ENCODE assay signal across 20 mouse cellular contexts in the genomic region with DNA sequence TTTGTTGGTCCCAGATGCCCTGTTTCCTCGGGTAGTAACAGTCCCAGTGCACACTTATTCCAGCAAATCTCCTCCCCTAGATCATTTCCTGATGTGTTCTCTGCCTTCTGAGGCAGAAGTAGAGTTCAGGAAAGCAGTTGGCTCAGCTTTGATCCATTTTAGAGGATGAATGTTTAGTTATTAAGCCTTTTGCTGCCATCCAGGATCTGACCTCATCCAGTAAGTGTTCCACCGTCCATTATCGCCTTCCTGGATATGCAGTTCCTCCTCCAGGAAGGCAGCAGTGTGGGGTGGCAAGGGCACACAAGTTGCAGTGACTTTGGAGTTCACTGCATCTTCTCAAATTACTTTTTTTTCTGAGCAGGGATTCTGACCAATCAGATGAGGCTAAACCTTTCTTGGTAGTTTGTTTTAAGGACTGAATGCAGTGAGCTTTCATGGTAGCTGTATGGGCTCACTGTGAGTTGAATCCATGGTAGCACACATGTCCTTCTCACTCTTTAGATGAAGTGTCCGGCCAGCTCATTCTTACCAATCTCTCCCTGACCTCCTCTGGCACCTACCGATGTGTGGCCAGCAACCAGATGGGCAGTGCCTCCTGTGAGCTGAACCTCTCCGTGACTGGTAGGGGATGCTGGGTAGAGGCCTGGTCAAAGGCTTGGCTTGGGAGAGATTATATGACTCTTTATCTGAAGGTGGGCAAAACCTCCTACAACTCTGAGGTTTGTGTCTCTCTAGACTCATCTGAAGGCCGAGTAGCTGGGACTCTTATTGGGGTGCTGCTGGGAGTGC. TPM values are rescaled to one million over a fixed set of nuclear protein-coding genes. Genes with fewer than 3 reads are reported as not detected.
DNase-seq lines count a peak whose midpoint lies in the region; ATAC-seq and TF ChIP-seq lines count a peak whose summit lies in the region.
"Had no signal": no experiment of that assay in that cellular context is flagged by ENCODE, and none has a peak within 500 bp of the region (broad histone marks: within the 10 kb centered on the region; RNA-seq: fewer than 3 reads in every experiment).

No protein-coding gene starts in this region.

- no peak for TF ChIP-seq CTCF in left cerebral cortex, adult 2 months (IDR thresholded peaks at IDR 0.05)
- TF ChIP-seq CTCF in small intestine, adult 2 months (IDR thresholded peaks at IDR 0.05; ENCODE audit: extremely low read depth, insufficient read length, insufficient replicate concordance, low read depth, low read length): no peak
- TF ChIP-seq CTCF in forebrain, postnatal 0 days (IDR thresholded peaks at IDR 0.05; ENCODE audit: low read depth): no peak

- no peak overlapping the region for H3K9ac ChIP-seq in heart, embryonic 12.5 days
- no peak overlapping the region for H3K9ac ChIP-seq in forebrain, postnatal 0 days
- H3K9ac ChIP-seq: hindbrain, embryonic 13.5 days; intestine, embryonic 15.5 days; limb, embryonic 12.5 days; liver, embryonic 13.5 days had no signal

- H3K27ac ChIP-seq in heart, embryonic 10.5 days: no peak overlapping the region
- no peak overlapping the region for H3K27ac ChIP-seq in heart, embryonic 12.5 days (ENCODE audit: poor library complexity, severe bottlenecking)
- peak overlapping the region; percentile 57 for H3K27ac ChIP-seq in left cerebral cortex, adult 2 months
- H3K27ac ChIP-seq in small intestine, adult 2 months (ENCODE audit: insufficient read depth, low read depth, low read length): 0 out of 2 replicates have a peak overlapping the region, but pooled peaks have one; percentile 20
- H3K27ac ChIP-seq in forebrain, postnatal 0 days (ENCODE audit: low read depth, low read length): no peak overlapping the region
- H3K27ac ChIP-seq: hindbrain, embryonic 13.5 days; intestine, embryonic 15.5 days; limb, embryonic 12.5 days; liver, embryonic 13.5 days had no signal

- ATAC-seq in heart, embryonic 12.5 days (ENCODE audit: insufficient number of reproducible peaks, low FRiP score): no peak
- no peak for ATAC-seq in forebrain, postnatal 0 days
- ATAC-seq: forebrain, embryonic 14.5 days; intestine, embryonic 15.5 days had no signal

- intact Hi-C loops in left cerebral cortex, adult 2 months (cut with DNase I): no loop called here
- intact Hi-C loops in left cerebral cortex, postnatal 10 days (cut with DNase I): loop anchor here (5.0 kb wide), 1 partner anchor 130 kb away; no protein-coding TSS in a partner anchor

- 61% methylated on average over 7 of the region's 7 CpGs for WGBS in heart, embryonic 10.5 days
- WGBS in heart, embryonic 12.5 days: 54% methylated on average over 7 of the region's 7 CpGs
- WGBS in small intestine, adult 2 months: 80% methylated on average over 7 of the region's 7 CpGs
- WGBS in forebrain, postnatal 0 days: 76% methylated on average over 7 of the region's 7 CpGs

- peak; percentile 69 for DNase-seq in heart, embryonic 10.5 days (ENCODE audit: low spot score)
- DNase-seq in left cerebral cortex, adult 2 months (ENCODE audit: extremely low spot score in 1 of 2, low spot score in 2 of 2): no peak
- no peak for DNase-seq in left cerebral cortex, postnatal 10 days (ENCODE audit: extremely low spot score in 1 of 2, low spot score in 2 of 2)
- DNase-seq in ZHBTc4 (ENCODE audit: low read depth, low spot score): peak; percentile 10
- DNase-seq in forebrain, postnatal 0 days: no peak
- no peak for DNase-seq in retina, embryonic 14.5 days (ENCODE audit: low spot score)
- DNase-seq: cerebellum, postnatal 14 days; kidney, postnatal 10 days; liver, embryonic 13.5 days; midbrain, embryonic 14.5 days; retina, postnatal 1 day; thymus, postnatal 14 days had no signal

- no peak overlapping the region for H3K4me2 ChIP-seq in heart, embryonic 12.5 days
- H3K4me2 ChIP-seq in forebrain, postnatal 0 days (ENCODE audit: low read depth): no peak overlapping the region
- H3K4me2 ChIP-seq: hindbrain, embryonic 13.5 days; intestine, embryonic 15.5 days; limb, embryonic 12.5 days; liver, embryonic 13.5 days had no signal

- no peaks in the 10 kb centered on the region for H3K9me3 ChIP-seq in heart, embryonic 10.5 days
- H3K9me3 ChIP-seq in heart, embryonic 12.5 days (replicated peaks): no peaks in the 10 kb centered on the region
- H3K9me3 ChIP-seq in forebrain, postnatal 0 days (ENCODE audit: low read length): no peaks in the 10 kb centered on the region
- H3K9me3 ChIP-seq: hindbrain, embryonic 13.5 days; intestine, embryonic 15.5 days; limb, embryonic 12.5 days; liver, embryonic 13.5 days had no signal

- H3K4me1 ChIP-seq in heart, embryonic 10.5 days: peaks cover 40% of the 10 kb centered on the region
- H3K4me1 ChIP-seq in heart, embryonic 12.5 days (replicated peaks): peaks cover 30% of the 10 kb centered on the region
- H3K4me1 ChIP-seq in small intestine, adult 2 months (ENCODE audit: control insufficient read depth, insufficient read depth, insufficient read length, low read length): 0 out of 2 replicates have a peak, but pooled peaks cover 3% of the 10 kb centered on the region
- H3K4me1 ChIP-seq in forebrain, postnatal 0 days (ENCODE audit: insufficient read depth): no peaks in the 10 kb centered on the region

- no peak overlapping the region for H3K4me3 ChIP-seq in heart, embryonic 10.5 days
- no peak overlapping the region for H3K4me3 ChIP-seq in heart, embryonic 12.5 days
- H3K4me3 ChIP-seq in left cerebral cortex, adult 2 months: no peak overlapping the region
- H3K4me3 ChIP-seq in small intestine, adult 2 months (ENCODE audit: low read depth, low read length): no peak overlapping the region
- H3K4me3 ChIP-seq in forebrain, postnatal 0 days (ENCODE audit: low read depth, low read length): no peak overlapping the region
- H3K4me3 ChIP-seq: hindbrain, embryonic 13.5 days; intestine, embryonic 15.5 days; limb, embryonic 12.5 days; liver, embryonic 13.5 days; myocyte had no signal

- H3K27me3 ChIP-seq in heart, embryonic 10.5 days (ENCODE audit: insufficient read depth, poor library complexity, severe bottlenecking): peaks cover 52% of the 10 kb centered on the region
- peaks cover 27% of the 10 kb centered on the region for H3K27me3 ChIP-seq in heart, embryonic 12.5 days (replicated peaks)
- no peaks in the 10 kb centered on the region for H3K27me3 ChIP-seq in small intestine, adult 2 months (ENCODE audit: control insufficient read depth, insufficient read depth, low read length)
- peaks cover 9% of the 10 kb centered on the region; the same call in 1 of the 2 replicates for H3K27me3 ChIP-seq in forebrain, postnatal 0 days (ENCODE audit: insufficient read depth, low read length)

- no peak for TF ChIP-seq POLR2A in small intestine, adult 2 months (IDR thresholded peaks at IDR 0.05; ENCODE audit: low read depth, low read length)

- H3K36me3 ChIP-seq in heart, embryonic 10.5 days: no peaks in the 10 kb centered on the region; the same call in 1 of the 2 replicates
- H3K36me3 ChIP-seq in heart, embryonic 12.5 days: 0 out of 2 replicates have a peak, but pooled peaks cover 2% of the 10 kb centered on the region
- H3K36me3 ChIP-seq in small intestine, adult 2 months (ENCODE audit: control insufficient read depth, insufficient read depth, low read length): no peaks in the 10 kb centered on the region
- H3K36me3 ChIP-seq in forebrain, postnatal 0 days (ENCODE audit: insufficient read depth): no peaks in the 10 kb centered on the region
- H3K36me3 ChIP-seq: hindbrain, embryonic 13.5 days; intestine, embryonic 15.5 days; limb, embryonic 12.5 days; liver, embryonic 13.5 days had no signal

RNA-seq across cellular contexts. Expression of a gene that starts 3.0 kb away (rescaled TPM):
- 0.75 and 0.77 TPM in 2 replicates for polyA plus RNA-seq in heart, embryonic 10.5 days (2016; fragmentation: Nextera tagmentation; extraction: Ambion mirVana)
- polyA plus RNA-seq in heart, embryonic 12.5 days (2016; fragmentation: Nextera tagmentation; extraction: Ambion mirVana): 1.6 and 1.9 TPM in 2 replicates
- total RNA-seq in left cerebral cortex, adult 2 months (2021): 1 to 10 TPM; 4.1 to 4.5 TPM
- total RNA-seq in left cerebral cortex, postnatal 10 days (2021): 1 to 10 TPM; 3.3 to 4.1 TPM
- 2.7 and 56.1 TPM in 2 replicates for polyA plus RNA-seq in small intestine, adult 2 months (2012; rRNA removed)
- total RNA-seq in forebrain, postnatal 0 days (2014; rRNA removed): 2.4 and 2.5 TPM in 2 replicates
- 1.2 and 1.3 TPM in 2 replicates for polyA plus RNA-seq in forebrain, postnatal 0 days (2015; fragmentation: Nextera tagmentation; extraction: Ambion mirVana)
- polyA plus RNA-seq: erythroblast, embryonic 14.5 days; forebrain, embryonic 14.5 days; myocyte had no signal

RNA-seq across cellular contexts. Expression of a gene that starts 10.7 kb away (rescaled TPM):
- polyA plus RNA-seq in heart, embryonic 10.5 days (2016; fragmentation: Nextera tagmentation; extraction: Ambion mirVana): 4.4 and 5.7 TPM in 2 replicates
- 7.4 and 11.3 TPM in 2 replicates for polyA plus RNA-seq in heart, embryonic 12.5 days (2016; fragmentation: Nextera tagmentation; extraction: Ambion mirVana)
- total RNA-seq in left cerebral cortex, adult 2 months (2021): 1,000 to 10,000 TPM; 1,927 to 1,950 TPM
- total RNA-seq in left cerebral cortex, postnatal 10 days (2021): 1,000 to 10,000 TPM; 1,798 to 1,800 TPM
- 3.1 and 7.8 TPM in 2 replicates for polyA plus RNA-seq in small intestine, adult 2 months (2012; rRNA removed)
- 76.2 and 112 TPM in 2 replicates for total RNA-seq in forebrain, postnatal 0 days (2014; rRNA removed)
- polyA plus RNA-seq in forebrain, postnatal 0 days (2015; fragmentation: Nextera tagmentation; extraction: Ambion mirVana): 152 and 176 TPM in 2 replicates

RNA-seq across cellular contexts. Expression of a gene that starts 13.5 kb away (rescaled TPM):
- 7.6 and 10.0 TPM in 2 replicates for polyA plus RNA-seq in heart, embryonic 10.5 days (2016; fragmentation: Nextera tagmentation; extraction: Ambion mirVana)
- polyA plus RNA-seq in heart, embryonic 12.5 days (2016; fragmentation: Nextera tagmentation; extraction: Ambion mirVana): 11.1 and 11.4 TPM in 2 replicates
- total RNA-seq in left cerebral cortex, adult 2 months (2021): 10 to 100 TPM; 17.1 to 18.8 TPM
- total RNA-seq in left cerebral cortex, postnatal 10 days (2021): 10 to 100 TPM; 13.6 to 16.3 TPM
- polyA plus RNA-seq in small intestine, adult 2 months (2012; rRNA removed): 2.7 and 8.0 TPM in 2 replicates
- total RNA-seq in forebrain, postnatal 0 days (2014; rRNA removed): 9.2 and 13.8 TPM in 2 replicates
- polyA plus RNA-seq in forebrain, postnatal 0 days (2015; fragmentation: Nextera tagmentation; extraction: Ambion mirVana): 8.9 and 13.7 TPM in 2 replicates
- polyA plus RNA-seq: erythroblast, embryonic 14.5 days had no signal

RNA-seq across cellular contexts. Expression of a gene that starts 14.2 kb away (rescaled TPM):
- 43.7 and 52.2 TPM in 2 replicates for polyA plus RNA-seq in heart, embryonic 10.5 days (2016; fragmentation: Nextera tagmentation; extraction: Ambion mirVana)
- 54.6 and 59.8 TPM in 2 replicates for polyA plus RNA-seq in heart, embryonic 12.5 days (2016; fragmentation: Nextera tagmentation; extraction: Ambion mirVana)
- total RNA-seq in left cerebral cortex, adult 2 months (2021): 10 to 100 TPM; 19.6 to 22.5 TPM
- total RNA-seq in left cerebral cortex, postnatal 10 days (2021): 10 to 100 TPM; 29.5 to 29.6 TPM
- polyA plus RNA-seq in small intestine, adult 2 months (2012; rRNA removed): 10.1 and 13.6 TPM in 2 replicates
- total RNA-seq in forebrain, postnatal 0 days (2014; rRNA removed): 29.0 and 144 TPM in 2 replicates
- 36.3 and 37.3 TPM in 2 replicates for polyA plus RNA-seq in forebrain, postnatal 0 days (2015; fragmentation: Nextera tagmentation; extraction: Ambion mirVana)
- polyA plus RNA-seq: erythroblast, embryonic 14.5 days had no signal

RNA-seq across cellular contexts. Expression of a gene that starts 52.9 kb away (rescaled TPM):
- 17.9 and 23.8 TPM in 2 replicates for polyA plus RNA-seq in heart, embryonic 10.5 days (2016; fragmentation: Nextera tagmentation; extraction: Ambion mirVana)
- 21.7 and 28.2 TPM in 2 replicates for polyA plus RNA-seq in heart, embryonic 12.5 days (2016; fragmentation: Nextera tagmentation; extraction: Ambion mirVana)
- 10 to 100 TPM; 21.4 to 26.7 TPM for total RNA-seq in left cerebral cortex, adult 2 months (2021)
- total RNA-seq in left cerebral cortex, postnatal 10 days (2021): 10 to 100 TPM; 21.8 to 24.6 TPM
- polyA plus RNA-seq in small intestine, adult 2 months (2012; rRNA removed): 11.8 and 16.2 TPM in 2 replicates
- total RNA-seq in forebrain, postnatal 0 days (2014; rRNA removed): 43.3 and 122 TPM in 2 replicates
- polyA plus RNA-seq in forebrain, postnatal 0 days (2015; fragmentation: Nextera tagmentation; extraction: Ambion mirVana): 15.3 and 19.5 TPM in 2 replicates

Comparison
In these comparisons a context has a peak if more than half of its experiments do, and no peak if none do; other contexts are left out.
1. DNase-seq: peak in heart, embryonic 10.5 days (single experiment) and ZHBTc4 (single experiment); none in left cerebral cortex, adult 2 months (0 of 2), left cerebral cortex, postnatal 10 days (0 of 2), forebrain, postnatal 0 days (single experiment) and retina, embryonic 14.5 days (single experiment).
2. H3K27ac ChIP-seq: peak in left cerebral cortex, adult 2 months (single experiment) and small intestine, adult 2 months (single experiment); none in heart, embryonic 10.5 days (single experiment), heart, embryonic 12.5 days (single experiment) and forebrain, postnatal 0 days (single experiment).
3. RNA of a gene that starts 10.7 kb away (polyA plus RNA-seq): 152 to 176 TPM in forebrain, postnatal 0 days; 3.1 to 7.8 TPM in small intestine, adult 2 months, 7.4 to 11.3 TPM in heart, embryonic 12.5 days and 4.4 to 5.7 TPM in heart, embryonic 10.5 days; every median in the first group is over 10 times any median in the second.